Mouse (Mus musculus) C2C12 (cell line): ENCODE measurements at regions not wholly inside any gene's neighbourhood (a gene's known extent, or its start where the extent isn't known, plus 50 kb on each side); places are given as distances from the start of the nearest gene placed in this dataset.

Source experiments
- H3K27me3 ChIP-seq: one replicate; pipeline ENCODE4 v1.6.1; 2011; ENCODE audit not compliant: control insufficient read depth, insufficient read depth, insufficient read length
- H3K36me3 ChIP-seq: one replicate; pipeline ENCODE4 v1.6.1; 2011; ENCODE audit not compliant: control insufficient read depth, insufficient read depth
- H3K4me3 ChIP-seq: one replicate; pipeline ENCODE4 v1.5.1; 2011; ENCODE audit warnings: mild to moderate bottlenecking, control low read depth; ENCODE audit not compliant: poor library complexity, insufficient read depth, severe bottlenecking
- H3K79me2 ChIP-seq: one replicate; pipeline ENCODE4 v1.6.1; 2011; ENCODE audit not compliant: control insufficient read depth, insufficient read depth
- H3K79me3 ChIP-seq: one replicate; pipeline ENCODE4 v1.6.1; 2011; ENCODE audit warnings: low read depth, control low read depth
- H3ac ChIP-seq: one replicate; pipeline ENCODE3; 2011; ENCODE audit warnings: low read depth; ENCODE audit not compliant: control insufficient read depth, insufficient read length
- CEBPB ChIP-seq: IDR thresholded peaks from one replicate; pipeline ENCODE4 v1.6.1; 2011; ENCODE audit warnings: low read depth, mild to moderate bottlenecking, control low read depth, moderate library complexity
- CTCF ChIP-seq: IDR thresholded peaks from one replicate; pipeline ENCODE4 v1.5.1; 2011; ENCODE audit not compliant: control insufficient read depth, insufficient read depth, insufficient read length
- FOSL1 ChIP-seq: IDR thresholded peaks from one replicate; pipeline ENCODE4 v1.8.0; 2011; ENCODE audit warnings: mild to moderate bottlenecking, low read length; ENCODE audit not compliant: poor library complexity, insufficient read depth, severe bottlenecking
- MAX ChIP-seq: IDR thresholded peaks from one replicate; pipeline ENCODE4 v1.6.1; 2011; ENCODE audit warnings: mild to moderate bottlenecking, control low read depth
- MYOD1 ChIP-seq: IDR thresholded peaks from one replicate; pipeline ENCODE4 v1.6.1; 2011; ENCODE audit warnings: low read depth; ENCODE audit not compliant: control insufficient read depth, insufficient read length
- MYOG ChIP-seq: IDR thresholded peaks from one replicate; pipeline ENCODE4 v1.6.1; 2011; ENCODE audit not compliant: control insufficient read depth, insufficient read length; ENCODE audit errors: extremely low read depth
- USF1 ChIP-seq: IDR thresholded peaks from one replicate; pipeline ENCODE4 v1.6.1; 2011; ENCODE audit warnings: low read depth, mild to moderate bottlenecking, control low read depth, moderate library complexity

DNA sequence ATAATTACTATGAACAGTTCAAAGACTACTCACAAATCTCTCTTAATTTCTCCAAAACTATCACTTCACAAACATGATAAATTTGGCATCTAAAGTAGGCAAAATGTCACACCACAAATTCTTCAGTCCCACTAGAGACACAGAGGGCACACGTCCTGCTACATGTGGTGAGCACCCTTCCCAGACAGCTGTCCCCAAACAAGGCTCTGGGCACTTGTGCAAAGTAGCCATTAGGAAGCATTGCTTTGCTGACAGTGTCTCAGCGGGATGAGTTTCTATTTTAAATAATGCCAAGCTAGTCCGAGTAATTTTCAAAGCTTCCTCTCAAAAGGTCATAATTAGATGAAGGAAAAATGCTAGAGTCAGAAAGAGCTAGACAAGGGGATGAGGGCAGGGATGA lies 169.1 kb upstream of the Fn1 start:
- Histone ChIP-seq H3K4me3 (no peak overlapping the region), H3K79me3 (no peaks in the 10 kb centered on the region), H3K36me3 (no peaks in the 10 kb centered on the region), H3ac (no peak overlapping the region), H3K79me2 (no peaks in the 10 kb centered on the region), H3K27me3 (no peaks in the 10 kb centered on the region)
- no peak for TF ChIP-seq CTCF
- no peak for TF ChIP-seq USF1

DNA sequence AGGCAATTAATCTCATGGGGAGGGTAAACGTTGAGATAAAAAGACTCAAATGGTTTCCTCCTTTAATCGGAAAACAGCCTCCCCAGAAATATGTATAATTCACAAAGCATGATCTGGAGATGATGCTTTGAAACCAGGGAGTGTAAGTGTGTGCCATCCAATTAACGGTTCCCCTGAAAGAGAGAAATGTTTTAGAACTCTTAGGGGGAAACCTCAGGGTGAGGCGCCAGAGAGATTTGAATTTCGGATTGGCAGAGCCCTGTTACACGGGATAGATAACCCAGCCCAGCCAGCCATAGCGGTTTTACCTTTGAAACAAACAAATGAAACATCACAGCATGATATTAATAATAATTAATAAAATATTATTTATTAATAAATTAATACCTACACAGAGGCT lies 168.1 kb upstream of the Fn1 start:
- no peak overlapping the region for H3ac ChIP-seq
- TF ChIP-seq CTCF (no peak), MYOD1 (no peak), MAX (no peak), FOSL1 (no peak), CEBPB (no peak), MYOG (no peak), USF1 (no peak)
- H3K27me3 ChIP-seq = no peaks in the 10 kb centered on the region
- H3K79me3 ChIP-seq = no peaks in the 10 kb centered on the region
- no peaks in the 10 kb centered on the region for H3K36me3 ChIP-seq
- no peak overlapping the region for H3K4me3 ChIP-seq
- no peaks in the 10 kb centered on the region for H3K79me2 ChIP-seq

DNA sequence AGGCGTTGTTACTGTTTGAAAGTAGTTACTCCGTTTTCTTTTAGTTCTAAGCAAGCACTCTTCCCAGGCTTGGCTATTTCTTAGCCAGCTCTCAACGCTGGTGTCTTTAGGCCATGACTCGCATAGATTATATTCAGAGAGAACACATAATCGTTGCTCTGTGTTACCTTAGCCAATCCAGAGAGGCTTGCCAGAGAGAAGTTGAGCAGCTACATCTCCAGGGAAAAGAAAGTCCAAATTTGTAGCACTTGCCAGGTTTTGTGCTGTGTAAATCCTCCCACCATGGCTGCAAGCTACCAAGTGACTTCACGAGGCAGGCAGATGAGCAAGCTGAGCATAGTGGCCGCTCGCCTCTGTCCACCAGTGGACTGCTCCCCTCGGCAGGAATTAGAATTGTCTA lies 163.3 kb upstream of the Fn1 start:
- no peak for TF ChIP-seq MYOD1
- TF ChIP-seq CEBPB = no peak
- no peak for TF ChIP-seq FOSL1
- no peak for TF ChIP-seq MAX
- TF ChIP-seq USF1 = no peak
- TF ChIP-seq MYOG = no peak
- TF ChIP-seq CTCF = no peak
- no peaks in the 10 kb centered on the region for H3K79me3 ChIP-seq
- H3ac ChIP-seq = no peak overlapping the region
- H3K27me3 ChIP-seq = no peaks in the 10 kb centered on the region
- H3K4me3 ChIP-seq = no peak overlapping the region
- H3K79me2 ChIP-seq = no peaks in the 10 kb centered on the region
- no peaks in the 10 kb centered on the region for H3K36me3 ChIP-seq

DNA sequence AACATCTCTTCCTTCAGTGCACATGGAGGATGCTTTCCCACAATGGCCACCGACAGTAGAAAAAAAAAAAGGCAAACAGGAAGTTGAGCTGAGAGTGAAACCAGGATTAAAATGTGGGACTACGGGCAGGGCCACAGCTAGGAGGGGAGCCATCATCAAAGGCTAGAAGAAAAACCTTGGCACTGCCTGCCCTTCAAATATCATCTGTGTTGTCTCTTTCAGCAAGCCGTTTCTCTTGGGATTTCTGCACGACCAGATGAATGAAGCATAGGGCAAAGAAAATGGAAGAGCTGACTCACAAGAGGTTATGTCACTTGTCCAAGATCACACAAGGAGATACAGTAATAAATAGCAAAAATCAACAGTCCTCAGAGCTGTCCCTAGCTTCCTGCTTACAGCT lies 161.1 kb upstream of the Fn1 start:
- Histone ChIP-seq H3K4me3 (no peak overlapping the region), H3K79me2 (no peaks in the 10 kb centered on the region), H3K79me3 (no peaks in the 10 kb centered on the region), H3K36me3 (no peaks in the 10 kb centered on the region), H3K27me3 (no peaks in the 10 kb centered on the region), H3ac (no peak overlapping the region)
- TF ChIP-seq MYOG (no peak), USF1 (no peak), FOSL1 (peak; percentile 2), MAX (peak; percentile 11), MYOD1 (no peak), CEBPB (peak; percentile 8), CTCF (no peak)

DNA sequence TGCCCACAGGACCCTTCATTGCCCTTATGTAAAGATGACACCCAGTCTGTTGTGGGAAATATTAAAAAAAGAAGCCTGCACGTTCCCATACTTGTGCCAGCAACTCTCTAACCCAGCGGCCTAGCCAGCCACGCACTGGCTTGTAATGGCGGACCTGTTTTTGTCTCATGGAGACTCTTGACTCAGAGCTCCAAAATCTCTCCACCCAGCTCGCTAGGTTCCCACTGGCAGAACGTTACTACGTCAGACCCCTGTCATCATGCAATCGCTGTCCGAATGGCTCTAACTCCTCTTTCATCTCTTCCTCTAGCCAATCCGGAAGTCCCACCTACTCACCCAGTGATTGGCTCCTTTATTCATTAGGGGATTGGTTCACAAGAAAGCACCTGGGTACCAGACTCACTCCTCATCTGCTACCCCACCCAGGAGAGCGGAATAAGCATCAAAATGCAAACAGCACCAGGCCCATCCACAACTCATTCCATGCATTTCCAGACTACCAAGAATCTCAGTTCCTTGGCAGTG lies 159.2 kb upstream of the Fn1 start:
- no peaks in the 10 kb centered on the region for H3K79me3 ChIP-seq
- no peaks in the 10 kb centered on the region for H3K27me3 ChIP-seq
- no peak overlapping the region for H3ac ChIP-seq
- TF ChIP-seq CTCF (no peak), MYOG (no peak), CEBPB (no peak), MAX (no peak), USF1 (no peak), MYOD1 (no peak), FOSL1 (no peak)
- no peaks in the 10 kb centered on the region for H3K36me3 ChIP-seq
- H3K4me3 ChIP-seq = no peak overlapping the region
- H3K79me2 ChIP-seq = no peaks in the 10 kb centered on the region

DNA sequence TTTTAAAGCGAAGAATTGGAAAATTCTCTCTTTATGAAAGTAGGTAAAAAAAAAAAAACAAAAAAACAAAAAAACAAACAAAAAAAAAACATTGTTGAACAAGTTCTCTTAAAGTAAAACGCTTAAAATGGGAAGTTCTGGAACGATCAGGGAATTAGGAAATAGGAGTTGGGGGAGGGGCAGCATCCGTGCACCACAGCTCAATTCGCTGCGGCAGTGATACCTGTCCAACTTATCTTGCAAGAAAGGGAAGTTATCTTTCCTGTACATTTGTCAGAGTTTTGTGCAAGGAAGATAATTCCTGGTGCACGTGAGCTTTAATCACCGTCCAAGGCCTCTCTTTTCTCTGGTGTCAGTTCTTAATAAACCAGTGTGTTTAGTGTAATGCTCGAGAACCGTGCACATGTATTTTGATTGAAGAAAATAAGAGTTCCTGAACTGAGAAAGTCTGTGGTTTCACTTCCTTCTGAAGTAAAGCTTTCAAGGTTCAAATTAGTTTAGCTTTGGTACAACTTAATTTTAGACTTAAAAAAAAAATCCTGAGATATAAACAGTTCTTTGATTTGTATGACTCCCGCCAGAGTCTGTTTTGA lies 158.3 kb upstream of the Fn1 start:
- no peaks in the 10 kb centered on the region for H3K27me3 ChIP-seq
- no peak for TF ChIP-seq CTCF
- TF ChIP-seq MYOD1 = no peak
- TF ChIP-seq FOSL1 = no peak
- TF ChIP-seq USF1 = no peak
- TF ChIP-seq MAX = no peak
- TF ChIP-seq CEBPB = no peak
- no peak for TF ChIP-seq MYOG
- no peaks in the 10 kb centered on the region for H3K36me3 ChIP-seq
- H3K79me2 ChIP-seq = no peaks in the 10 kb centered on the region
- H3ac ChIP-seq = no peak overlapping the region
- H3K79me3 ChIP-seq = no peaks in the 10 kb centered on the region
- no peak overlapping the region for H3K4me3 ChIP-seq
